Mouse (Mus musculus) retina, postnatal 7 days (tissue): ENCODE measurements at regions not wholly inside any gene's neighbourhood (a gene's known extent, or its start where the extent isn't known, plus 50 kb on each side); places are given as distances from the start of the nearest gene placed in this dataset.
"Not testable (repeated sequence)": the region's sequence is repeated elsewhere in the genome, so short reads cannot be mapped to it uniquely, and the experiment has no call there.

ENCODE experiments used
- DNase-seq: peaks from one replicate; pipeline ENCODE4 v3.0.0-alpha.2; 2012; ENCODE audit warnings: low read depth, low spot score

DNA sequence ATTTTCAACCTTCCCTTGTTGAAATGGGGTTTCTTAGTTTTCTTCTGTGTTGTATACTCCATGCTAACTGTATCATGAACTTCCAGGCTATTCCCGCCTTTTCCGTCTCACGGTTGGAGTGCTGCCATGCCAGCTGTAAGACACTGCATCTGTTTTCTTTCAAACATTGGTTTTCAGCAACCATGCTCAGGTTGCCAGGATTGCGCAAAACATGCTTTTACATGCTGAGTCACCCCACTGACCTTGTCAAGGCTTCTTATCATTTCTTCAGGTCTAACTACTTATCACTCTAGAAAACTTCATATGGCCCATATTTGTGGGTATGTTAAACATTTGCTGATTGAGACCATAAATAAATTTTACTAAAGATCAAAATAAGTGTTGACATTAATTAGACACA, 551.2 kb downstream of the Tlr4 start:
- DNase-seq: no peak

DNA sequence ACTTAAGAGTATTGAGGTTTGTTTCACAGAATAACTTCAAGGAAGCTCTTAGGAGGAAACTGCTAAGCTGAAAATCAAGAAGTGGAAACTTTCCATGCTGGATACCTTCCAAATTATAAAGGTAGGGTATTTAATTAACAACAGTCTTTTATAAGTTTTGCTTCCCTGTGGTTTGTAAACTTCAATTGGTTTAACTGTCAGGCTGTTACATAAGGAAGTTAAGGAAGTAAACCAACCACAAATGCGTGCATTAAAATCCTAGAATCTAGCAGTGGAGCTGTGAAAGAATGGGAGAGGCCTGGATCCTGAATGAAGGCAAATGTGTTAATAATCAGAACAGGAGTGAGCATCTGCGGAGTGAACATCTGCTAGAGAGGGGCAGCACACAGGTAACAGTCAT, 560.5 kb downstream of the Tlr4 start:
- no peak for DNase-seq

DNA sequence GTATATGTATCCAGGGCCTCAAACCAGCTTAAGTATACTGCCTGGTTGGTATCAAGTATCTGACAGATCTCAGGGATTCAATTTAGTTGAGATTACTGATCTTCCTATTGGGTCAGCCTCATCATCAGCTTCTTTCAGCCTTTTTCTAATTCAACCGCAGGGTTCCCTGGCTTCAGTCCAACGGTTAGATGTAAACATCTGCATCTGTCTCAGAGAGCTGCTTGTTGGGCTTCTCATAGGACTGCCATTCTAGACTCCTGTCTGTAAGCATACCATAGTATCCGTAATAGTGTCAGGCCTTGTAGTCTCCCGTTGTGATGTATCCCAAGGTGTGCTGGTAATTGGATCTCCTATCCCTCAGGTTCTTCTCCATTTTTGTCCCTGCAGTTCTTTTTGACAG, 575.6 kb downstream of the Tlr4 start:
- DNase-seq: no peak

- DNase-seq: no peak
Observed at GRCm38 (mm10) chr4:67424064-67424463, 596.7 kb downstream of the Tlr4 start.

- DNase-seq: no peak
Observed at GRCm38 (mm10) chr4:67425712-67426111, 598.3 kb downstream of the Tlr4 start.

DNA sequence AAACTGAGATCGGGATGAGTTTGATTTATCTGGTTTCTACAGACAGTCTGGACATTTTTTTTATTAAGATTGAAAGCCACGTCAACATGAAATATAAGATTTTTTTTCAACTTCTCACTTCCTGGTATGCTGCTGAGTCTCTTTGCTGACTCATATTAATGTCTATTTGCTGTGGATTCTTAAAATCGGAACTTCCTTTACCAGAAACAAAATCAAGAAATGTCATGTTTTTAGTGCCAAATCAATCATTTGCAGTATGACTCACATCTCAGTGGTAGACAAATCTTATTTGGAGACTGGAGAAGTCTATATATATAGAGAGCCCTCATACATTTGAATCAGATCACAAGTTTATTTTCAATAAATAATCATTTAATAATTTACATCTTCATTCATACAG, 620.5 kb downstream of the Tlr4 start:
- DNase-seq: no peak

GRCm38 (mm10) chr4:67459871-67460270, 632.5 kb downstream of the Tlr4 start:
- not testable (repeated sequence) for DNase-seq

- DNase-seq: no peak
Observed at GRCm38 (mm10) chr4:67473034-67473433, 645.6 kb downstream of the Tlr4 start.

DNA sequence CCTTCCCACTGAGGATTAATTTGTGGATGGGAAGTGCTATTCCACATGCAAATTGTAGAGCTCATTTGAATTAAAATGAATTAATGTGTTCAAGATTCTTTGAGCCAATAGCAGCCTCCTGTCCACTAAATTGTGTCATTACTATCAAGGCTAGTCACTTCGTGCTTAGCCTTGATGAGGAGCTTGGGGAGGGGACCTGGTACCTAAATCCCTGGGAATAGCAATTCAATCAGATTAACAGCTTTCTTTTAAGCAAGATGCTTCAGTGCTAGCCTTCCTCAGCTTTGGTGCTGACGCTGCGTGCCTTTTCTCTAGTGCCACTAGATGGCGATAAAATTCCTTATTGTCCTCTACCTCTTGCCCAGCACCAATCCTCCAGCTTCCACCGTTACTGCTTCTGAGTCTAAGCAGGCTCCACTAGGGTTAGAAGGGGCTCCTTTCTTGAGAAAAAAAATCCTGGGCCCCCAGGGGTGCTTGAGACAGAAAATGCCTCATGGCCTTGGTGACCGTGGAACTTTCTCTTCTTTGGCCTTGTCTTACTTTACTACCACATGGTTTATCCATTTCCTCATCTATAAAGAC, 650.0 kb downstream of the Tlr4 start:
- peak; percentile 33 for DNase-seq

- no peak for DNase-seq
Observed at GRCm38 (mm10) chr4:67478081-67478480, 650.7 kb downstream of the Tlr4 start.

- no peak for DNase-seq
Observed at GRCm38 (mm10) chr4:67522235-67522634, 694.9 kb downstream of the Tlr4 start.

DNA sequence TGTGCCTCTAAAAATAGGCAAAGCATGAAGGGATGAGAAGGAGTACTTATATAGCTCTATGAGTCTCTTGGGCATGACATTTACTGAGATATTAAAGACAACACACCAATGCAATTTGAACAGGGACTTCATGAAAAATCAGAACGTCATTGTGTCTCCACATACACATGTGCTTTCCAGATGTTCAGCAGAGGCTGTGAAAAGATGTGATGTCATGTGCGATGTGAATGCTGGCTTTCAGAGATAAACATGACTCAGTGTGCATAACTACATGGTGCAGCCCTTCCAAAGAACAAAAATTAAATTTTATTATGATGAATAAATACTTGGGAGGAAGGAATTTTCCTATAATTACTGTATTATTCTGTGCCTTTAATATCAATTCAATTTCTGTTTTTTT, 695.8 kb downstream of the Tlr4 start:
- DNase-seq: no peak

DNA sequence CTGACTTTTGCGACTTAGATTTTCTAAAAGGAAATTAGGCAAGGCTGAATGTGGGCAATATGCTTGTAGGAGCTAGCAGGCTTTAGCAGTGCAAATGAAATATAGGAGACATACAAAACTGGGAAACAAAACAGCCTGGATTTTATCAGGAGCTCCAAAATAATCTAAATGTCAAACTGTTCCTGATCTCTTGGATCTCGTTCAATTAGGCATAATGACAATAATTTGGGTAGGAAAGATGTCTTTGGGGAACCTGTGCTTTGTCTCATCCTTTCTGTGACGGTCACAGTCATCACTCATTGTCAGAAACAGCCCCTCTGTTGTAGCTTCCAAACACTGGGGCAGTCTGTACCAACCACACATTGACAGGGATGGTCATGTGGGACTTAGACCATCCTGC, 702.2 kb downstream of the Tlr4 start:
- DNase-seq: no peak

DNA sequence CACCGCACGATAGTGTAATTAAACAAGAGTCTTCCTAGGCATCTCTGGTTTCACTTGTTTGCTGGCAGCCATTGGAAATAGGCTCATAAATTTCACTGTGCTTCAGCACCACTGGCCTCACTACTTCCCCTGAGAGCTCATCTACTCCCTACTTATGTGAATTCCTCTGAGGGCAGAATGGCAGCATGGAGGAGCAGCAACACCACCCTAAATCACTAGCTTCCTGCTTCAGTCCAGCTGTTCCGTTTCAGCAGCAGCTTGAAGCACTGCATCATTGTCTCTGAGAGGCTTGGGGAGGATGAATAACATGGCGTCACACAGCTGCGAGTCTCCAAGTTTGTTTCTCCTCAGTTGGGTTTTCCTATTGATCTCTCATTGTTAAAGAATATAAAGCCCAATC, 712.1 kb downstream of the Tlr4 start:
- DNase-seq: no peak

DNA sequence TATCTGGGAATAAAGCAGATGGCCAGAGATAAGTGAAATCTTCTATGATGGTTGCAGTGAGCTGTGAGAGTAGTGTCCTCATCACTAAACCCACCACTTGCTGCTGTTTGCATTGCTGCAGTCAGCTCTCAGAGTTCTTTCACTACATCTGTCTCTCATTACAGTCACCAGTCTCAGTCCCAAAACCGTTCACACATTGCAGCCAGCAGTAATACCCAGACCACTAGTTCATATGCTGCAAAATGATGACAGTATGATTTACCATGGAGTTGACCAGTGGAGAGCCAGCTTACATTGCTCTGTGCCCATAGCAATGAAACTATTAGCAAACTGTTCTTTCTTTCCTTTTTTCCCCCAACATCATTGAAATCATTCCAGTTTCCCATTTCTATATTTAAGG, 718.6 kb downstream of the Tlr4 start:
- no peak for DNase-seq

DNA sequence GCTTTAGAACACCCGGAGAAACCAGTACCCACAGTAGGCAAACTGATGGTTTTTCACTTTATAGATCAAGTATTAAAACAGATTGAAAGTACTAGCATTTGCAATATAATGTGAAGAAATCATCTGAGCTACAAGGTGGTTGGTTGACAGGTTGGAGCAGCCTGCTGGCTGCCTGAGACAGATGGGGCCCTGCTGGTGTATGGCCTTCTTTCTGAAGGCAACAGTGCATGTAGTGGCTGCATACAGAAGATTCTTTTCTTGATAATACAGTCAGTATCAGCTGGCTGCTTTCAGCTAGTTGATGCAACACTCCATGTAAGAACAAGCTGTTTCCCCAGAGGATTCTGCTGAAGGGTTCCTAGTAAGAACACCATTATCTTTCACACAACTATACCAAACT, 720.6 kb downstream of the Tlr4 start:
- no peak for DNase-seq

DNA sequence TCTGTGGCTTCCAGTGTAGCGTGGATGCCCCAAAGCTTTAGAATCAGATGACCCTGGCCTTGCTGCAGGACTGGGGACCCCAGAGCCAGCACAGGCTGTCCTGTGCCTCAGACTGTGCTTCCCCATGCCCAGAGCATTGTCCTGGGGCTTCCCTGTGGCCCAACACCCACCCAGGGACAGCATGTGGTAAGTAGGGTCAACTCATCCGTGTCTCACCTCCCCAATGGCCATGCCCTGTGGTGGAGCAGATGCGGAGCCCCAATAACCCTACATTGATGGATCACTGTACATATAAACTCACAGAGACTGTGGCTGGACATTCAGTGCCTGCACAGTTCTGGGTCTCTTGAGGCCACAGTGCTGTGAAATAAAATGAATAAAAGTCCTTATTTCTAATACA, 726.1 kb downstream of the Tlr4 start:
- no peak for DNase-seq

DNA sequence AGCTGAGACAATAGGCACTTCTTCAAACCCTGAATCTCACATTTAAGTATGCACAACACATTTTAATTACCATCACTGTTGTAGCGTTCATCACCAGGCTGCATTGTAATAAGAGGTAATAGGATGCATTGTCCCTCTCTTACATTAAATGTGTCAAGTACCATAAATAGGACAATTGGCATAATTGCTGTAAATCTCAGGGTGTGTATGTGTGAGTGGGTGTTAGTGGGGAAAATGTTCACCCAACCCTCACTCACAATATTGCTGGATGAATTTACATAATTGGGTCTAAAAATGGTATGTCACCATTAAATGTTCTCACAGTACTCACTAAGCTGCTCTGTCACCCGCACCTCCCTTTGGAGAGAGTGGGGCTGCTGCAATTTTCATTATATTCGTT, 747.4 kb downstream of the Tlr4 start:
- no peak for DNase-seq

- no peak for DNase-seq
Observed at GRCm38 (mm10) chr4:67589501-67589900, 762.1 kb downstream of the Tlr4 start.

DNA sequence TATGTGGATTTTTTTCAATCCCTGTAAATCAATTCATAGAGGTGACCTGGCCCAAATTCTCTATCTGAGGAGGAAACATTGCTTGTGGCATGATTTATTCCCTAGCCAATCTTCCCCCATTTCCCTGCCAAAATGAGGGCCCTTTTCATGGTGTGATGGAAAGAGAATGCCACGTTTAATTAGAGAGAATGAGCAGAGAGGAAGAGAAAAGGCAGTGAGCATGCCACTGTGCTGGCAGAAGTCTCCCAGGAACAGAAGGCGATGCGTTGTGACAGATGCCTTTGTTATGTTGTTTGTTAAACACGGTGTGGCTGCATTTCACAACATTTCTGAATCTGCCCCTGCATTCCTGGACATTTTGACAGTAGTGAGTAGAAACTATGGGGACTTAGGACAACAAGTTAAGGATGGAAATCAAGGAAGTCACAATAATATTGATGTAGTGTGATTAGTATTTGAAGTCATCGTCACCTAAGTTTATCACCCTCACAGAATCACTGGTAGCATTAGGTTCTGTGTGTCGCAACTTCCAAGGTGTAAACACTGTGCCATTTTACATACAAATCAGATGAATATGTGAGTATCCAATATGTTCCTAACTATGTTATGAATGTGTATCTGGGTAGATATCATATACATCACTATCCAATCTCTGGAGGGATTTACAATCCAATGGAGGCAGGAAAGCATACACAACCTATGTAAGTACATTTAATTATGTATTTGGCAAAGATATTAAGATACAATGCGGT, 762.8 kb downstream of the Tlr4 start:
- peak; percentile 9 for DNase-seq

DNA sequence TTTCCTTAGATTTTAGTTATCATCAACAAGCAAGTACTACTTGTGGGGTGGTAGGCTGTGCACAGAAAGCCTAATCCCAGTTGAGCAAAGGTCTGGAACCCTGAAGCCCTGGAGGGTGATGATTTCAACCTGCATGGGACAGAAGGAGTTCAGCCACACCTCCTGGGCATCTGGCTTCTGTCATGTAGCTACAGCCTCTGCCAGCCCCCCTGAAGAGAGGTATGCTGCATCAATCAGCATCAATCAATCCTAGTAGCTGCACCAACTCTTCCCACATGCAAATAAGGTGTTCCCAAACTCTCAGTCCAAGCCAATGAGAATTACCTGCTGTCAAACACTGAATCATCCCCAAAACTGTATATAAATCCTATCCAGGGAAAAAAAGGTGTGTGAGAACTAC, 779.8 kb downstream of the Tlr4 start:
- DNase-seq: no peak

DNA sequence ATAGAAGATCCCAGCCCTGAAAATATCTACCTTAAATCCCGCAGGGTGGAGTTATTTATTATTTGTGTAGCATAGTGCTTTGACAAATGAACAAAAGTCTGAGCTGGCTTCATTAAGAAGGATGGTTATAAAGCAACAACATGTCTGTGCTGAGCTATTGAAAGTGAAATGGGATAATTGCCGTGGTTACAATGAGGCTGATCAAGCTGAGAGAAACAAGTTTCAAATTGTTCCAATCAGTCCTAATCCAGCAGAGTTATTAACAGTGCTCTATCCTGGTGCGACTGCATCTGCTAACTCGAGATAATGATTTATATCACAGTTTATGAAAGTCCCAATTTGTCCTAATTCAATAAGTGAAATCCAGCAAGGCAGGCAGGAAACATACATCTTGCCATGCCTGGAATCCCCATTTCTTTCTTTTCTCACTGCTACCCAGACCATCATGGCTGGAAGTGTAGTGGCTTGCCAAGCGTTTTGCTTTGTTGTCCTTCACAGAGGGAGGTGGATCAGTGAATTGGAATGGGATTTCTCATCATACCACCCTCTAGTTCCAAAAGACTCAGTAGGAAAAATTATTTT, 787.2 kb downstream of the Tlr4 start:
- DNase-seq: no peak

DNA sequence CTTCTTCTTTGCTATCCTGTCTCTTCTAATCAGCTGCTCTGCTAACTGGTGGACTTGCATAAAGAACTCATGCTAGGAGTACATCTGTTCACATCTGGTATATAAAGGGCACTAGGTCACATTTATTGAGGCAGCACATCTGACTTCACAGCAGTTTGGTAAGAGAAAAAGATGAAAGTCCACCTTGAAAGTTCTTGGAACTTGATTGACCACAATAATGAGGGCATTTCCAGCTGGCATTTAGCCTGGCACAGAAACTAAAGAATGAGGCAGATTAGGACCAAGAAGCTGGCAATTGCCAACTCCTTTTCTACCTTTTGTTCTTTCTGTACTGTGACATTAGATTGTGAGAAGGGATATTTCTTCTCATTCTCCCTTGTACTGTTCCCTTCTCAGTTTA, 799.3 kb downstream of the Tlr4 start:
- DNase-seq: no peak
